Mouse (Mus musculus) heart, postnatal 0 days (tissue): Measurements from ENCODE around the gene Adamtsl1. TPM values are rescaled to one million over a fixed set of nuclear protein-coding genes. Genes with fewer than 3 reads are reported as not detected.

Experiments
- ATAC-seq: fragments of 200-750 bp; cut with Nextera tagmentation; 2 replicates; pipeline ENCODE4 v1.8.0; 2017; ENCODE audit warnings: low read depth, moderate number of reproducible peaks, moderate library complexity; ENCODE audit not compliant: insufficient read depth
- DNase-seq: peaks from one replicate; pipeline ENCODE4 v3.0.0-alpha.2; 2016; ENCODE audit warnings: low spot score
- H3K27ac ChIP-seq: fragments of 300-500 bp; sonication (generic); 2 replicates; pipeline ENCODE4 v1.5.1; 2014; ENCODE audit warnings: low read depth, mild to moderate bottlenecking
- H3K27me3 ChIP-seq: fragments of 300-500 bp; sonication (generic); 2 replicates; pipeline ENCODE4 v1.6.1; 2014; ENCODE audit warnings: low read length, mixed read lengths; ENCODE audit not compliant: control insufficient read depth, insufficient read depth
- H3K36me3 ChIP-seq: fragments of 300-500 bp; sonication (generic); replicated peaks from 2 replicates; pipeline ENCODE4 v1.6.1; 2014; ENCODE audit warnings: low read length, mixed read lengths; ENCODE audit not compliant: control insufficient read depth, insufficient read depth
- H3K4me1 ChIP-seq: fragments of 300-500 bp; sonication (generic); 2 replicates; pipeline ENCODE4 v1.6.1; 2014; ENCODE audit warnings: antibody characterized with exemption; ENCODE audit not compliant: control insufficient read depth, insufficient read depth
- H3K4me2 ChIP-seq: fragments of 300-500 bp; sonication (generic); 2 replicates; pipeline ENCODE4 v1.6.1; 2014; ENCODE audit warnings: low read depth, mild to moderate bottlenecking, low read length, moderate library complexity
- H3K4me3 ChIP-seq: fragments of 300-500 bp; sonication (generic); 2 replicates; pipeline ENCODE4 v1.5.1; 2014; ENCODE audit warnings: low read depth, low read length
- H3K9ac ChIP-seq: fragments of 300-500 bp; sonication (generic); replicated peaks from 2 replicates; pipeline ENCODE4 v1.6.1; 2014; ENCODE audit warnings: low read depth, low read length, mixed read lengths
- H3K9me3 ChIP-seq: fragments of 300-500 bp; sonication (generic); replicated peaks from 2 replicates; pipeline ENCODE4 v1.6.1; 2016; ENCODE audit warnings: low read length; ENCODE audit not compliant: control insufficient read depth
- CTCF ChIP-seq: IDR thresholded peaks from 2 replicates; pipeline ENCODE4 v1.5.1; 2016; ENCODE audit warnings: antibody characterized with exemption, control low read depth, low read depth
- EP300 ChIP-seq: IDR thresholded peaks from 2 replicates; pipeline ENCODE4 v1.6.1; 2016; ENCODE audit warnings: antibody characterized with exemption, low read depth
- WGBS: fragments of 180-500 bp; shearing (Covaris S2); extraction: QIAGEN DNeasy Blood & Tissue Kit; methylation state at CpG from one replicate; pipeline ENCODE4 v1.1.7; 2014; 5-methylcytosine and 5-hydroxymethylcytosine counted together
- polyA plus RNA-seq: library from polyadenylated mRNA; unstranded; fragments of >200 nt; fragmentation: Nextera tagmentation; extraction: Ambion mirVana; gene quantifications from 2 replicates; pipeline ENCODE4 v1.2.1, GENCODE M21; 2015
- total RNA-seq: library from RNA; depleted of rRNA; stranded (reverse); fragments of >200 nt; gene quantifications from 2 replicates; pipeline ENCODE4 v1.2.3, GENCODE M21; 2014; ENCODE audit warnings: low replicate concordance

Adamtsl1 gene
- total and polyA plus RNA-seq, 2 experiments from 2014 or later = 3.9 to 6.0 TPM

DNA sequence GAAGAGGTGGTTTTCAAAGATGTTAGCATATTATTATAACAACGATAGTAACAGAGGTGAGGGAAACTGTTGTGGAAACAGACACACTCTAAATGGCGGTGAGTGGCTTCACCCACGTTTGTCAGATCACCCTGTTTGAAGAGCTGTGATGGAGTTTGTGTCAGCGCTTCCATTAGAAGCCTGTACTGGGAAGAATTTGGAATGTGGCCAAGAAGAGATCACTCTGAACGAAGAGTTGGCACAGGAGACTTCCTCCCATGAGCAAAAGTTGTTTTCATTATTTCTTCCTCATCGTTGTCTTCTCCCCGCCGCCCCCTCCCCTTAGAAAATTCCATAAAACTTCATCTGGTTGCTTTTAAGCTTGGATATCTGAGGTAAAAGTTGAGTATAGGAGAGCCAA is 340.5 kb downstream of the Adamtsl1 start:
- ATAC-seq = no peak
- Histone ChIP-seq H3K9me3 (no peaks in the 10 kb centered on the region), H3K4me3 (no peak overlapping the region), H3K4me1 (no peaks in the 10 kb centered on the region), H3K27me3 (no peaks in the 10 kb centered on the region), H3K36me3 (no peaks in the 10 kb centered on the region), H3K9ac (no peak overlapping the region), H3K27ac (no peak overlapping the region), H3K4me2 (no peak overlapping the region)
- no peak for TF ChIP-seq EP300
- peak; percentile 38 for DNase-seq
- 22% methylated on average over 8 of the region's 8 CpGs for whole genome bisulfite sequencing

DNA sequence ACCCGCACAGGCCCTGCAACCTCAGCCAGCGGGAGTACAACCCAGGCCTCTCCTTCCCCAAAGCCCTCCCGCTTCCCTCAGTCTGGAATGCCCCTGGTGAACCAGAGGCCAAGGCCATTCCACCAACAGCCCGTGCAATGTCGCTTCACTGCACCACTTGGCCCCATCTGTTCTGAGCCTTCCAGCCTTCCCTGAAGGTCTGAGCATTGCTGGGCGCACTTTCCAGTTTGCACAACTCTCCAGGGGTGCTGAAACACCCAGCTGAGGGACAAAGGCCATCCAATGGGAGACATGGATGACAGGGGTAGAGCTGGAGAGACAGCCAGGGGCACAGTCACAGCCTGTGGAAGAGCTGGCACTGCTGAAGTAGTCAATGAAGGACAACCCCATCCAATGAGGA is 365.4 kb downstream of the Adamtsl1 start:
- no peak overlapping the region for H3K27ac ChIP-seq
- WGBS = 67% methylated on average over 6 of the region's 6 CpGs
- TF ChIP-seq EP300 = no peak
- no peak for TF ChIP-seq CTCF
- no peaks in the 10 kb centered on the region for H3K36me3 ChIP-seq
- ATAC-seq = no peak
- H3K9ac ChIP-seq = no peak overlapping the region
- no peak for DNase-seq
- no peaks in the 10 kb centered on the region for H3K27me3 ChIP-seq
- no peak overlapping the region for H3K4me3 ChIP-seq
- no peaks in the 10 kb centered on the region for H3K9me3 ChIP-seq
- no peak overlapping the region for H3K4me2 ChIP-seq
- H3K4me1 ChIP-seq = no peaks in the 10 kb centered on the region

DNA sequence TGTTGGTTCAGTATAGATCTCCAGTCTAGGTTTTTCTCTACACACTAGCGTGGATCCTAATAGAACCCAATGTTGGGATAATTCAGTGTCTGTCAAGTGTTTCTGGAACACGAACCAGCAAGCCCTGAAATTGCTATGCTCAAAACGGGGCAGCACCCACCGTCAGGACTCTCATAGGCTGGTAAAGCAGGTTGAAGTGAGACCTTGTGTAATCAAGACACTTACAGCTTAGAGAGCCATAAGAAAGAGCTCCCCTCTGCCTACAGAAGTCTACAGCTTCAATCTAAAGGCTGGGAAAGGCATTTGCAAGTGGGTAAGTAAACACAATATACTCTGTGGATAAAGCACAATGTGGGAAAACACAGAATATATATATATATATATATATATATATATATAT is 367.3 kb downstream of the Adamtsl1 start:
- no peak overlapping the region for H3K4me3 ChIP-seq
- H3K9ac ChIP-seq = no peak overlapping the region
- no peaks in the 10 kb centered on the region for H3K27me3 ChIP-seq
- no peaks in the 10 kb centered on the region for H3K4me1 ChIP-seq
- no peaks in the 10 kb centered on the region for H3K9me3 ChIP-seq
- 75% methylated on average over 4 of the region's 4 CpGs for WGBS
- DNase-seq (no peak), ATAC-seq (no peak)
- H3K27ac ChIP-seq = no peak overlapping the region
- no peaks in the 10 kb centered on the region for H3K36me3 ChIP-seq
- TF ChIP-seq CTCF (no peak), EP300 (no peak)
- no peak overlapping the region for H3K4me2 ChIP-seq

DNA sequence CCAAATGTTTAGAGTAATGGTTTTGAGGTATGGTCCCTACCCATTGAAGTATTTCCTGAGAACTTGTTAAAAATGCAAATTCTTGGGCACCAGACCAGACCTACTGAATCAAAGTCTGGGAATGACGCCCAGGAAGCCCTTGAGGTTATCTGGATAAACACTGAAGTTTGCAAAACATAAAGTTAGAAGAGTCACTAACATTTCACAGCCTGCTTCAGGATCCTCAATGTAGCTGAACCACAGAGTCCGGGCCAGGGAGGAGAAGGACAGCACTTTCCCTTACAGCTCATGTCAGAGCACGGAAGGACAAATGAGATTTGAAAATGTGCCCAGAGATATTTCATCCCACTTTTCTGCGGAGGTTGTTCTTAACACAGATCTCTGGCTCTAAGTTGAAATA is 370.1 kb downstream of the Adamtsl1 start:
- Histone ChIP-seq H3K9ac (no peak overlapping the region), H3K9me3 (no peaks in the 10 kb centered on the region), H3K4me3 (no peak overlapping the region), H3K4me1 (no peaks in the 10 kb centered on the region), H3K4me2 (no peak overlapping the region), H3K27ac (no peak overlapping the region), H3K27me3 (no peaks in the 10 kb centered on the region), H3K36me3 (no peaks in the 10 kb centered on the region)
- TF ChIP-seq CTCF (no peak), EP300 (no peak)
- ATAC-seq (no peak), DNase-seq (no peak)
- WGBS = 46% methylated on average over 4 of the region's 4 CpGs

DNA sequence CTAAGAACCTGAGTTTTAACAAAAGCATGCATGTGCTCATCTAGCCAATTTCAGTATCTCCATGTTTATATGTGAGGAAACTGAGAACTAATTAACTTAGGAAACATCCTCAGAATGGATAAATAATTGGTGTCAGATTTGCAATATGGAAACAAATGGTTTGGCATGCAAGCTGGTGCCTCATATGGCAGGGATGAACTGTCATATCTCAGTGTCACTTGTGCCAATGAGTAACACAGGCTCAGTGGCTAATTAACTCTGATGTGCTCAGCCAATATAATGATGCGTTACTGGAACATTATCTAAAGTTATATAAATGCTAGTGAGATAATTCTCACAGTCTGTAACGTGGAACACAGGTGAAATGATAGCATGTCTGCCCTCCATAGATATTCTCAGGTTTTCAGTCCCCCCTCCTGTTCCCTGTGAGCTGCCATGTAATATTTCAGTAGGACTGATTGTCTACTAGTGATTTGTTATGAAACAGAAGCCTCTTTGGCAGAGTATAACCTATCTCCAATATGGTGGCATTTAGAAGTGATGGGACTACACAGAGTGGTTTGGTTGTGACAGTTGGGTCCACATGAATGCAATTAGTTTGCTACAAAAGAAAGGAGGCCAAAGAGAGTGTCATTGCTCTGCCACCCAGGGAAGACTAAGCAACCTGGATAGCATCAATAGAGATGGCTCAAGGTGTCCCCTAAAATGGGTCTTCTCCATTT is 376.1 kb downstream of the Adamtsl1 start:
- no peak overlapping the region for H3K4me2 ChIP-seq
- DNase-seq (no peak), ATAC-seq (no peak)
- H3K36me3 ChIP-seq = no peaks in the 10 kb centered on the region
- no peak overlapping the region for H3K9ac ChIP-seq
- H3K27me3 ChIP-seq = no peaks in the 10 kb centered on the region
- H3K4me3 ChIP-seq = no peak overlapping the region
- WGBS = 59% methylated on average over 2 of the region's 2 CpGs
- H3K4me1 ChIP-seq = no peaks in the 10 kb centered on the region
- H3K27ac ChIP-seq = no peak overlapping the region
- no peak for TF ChIP-seq EP300
- no peak for TF ChIP-seq CTCF
- no peaks in the 10 kb centered on the region for H3K9me3 ChIP-seq

DNA sequence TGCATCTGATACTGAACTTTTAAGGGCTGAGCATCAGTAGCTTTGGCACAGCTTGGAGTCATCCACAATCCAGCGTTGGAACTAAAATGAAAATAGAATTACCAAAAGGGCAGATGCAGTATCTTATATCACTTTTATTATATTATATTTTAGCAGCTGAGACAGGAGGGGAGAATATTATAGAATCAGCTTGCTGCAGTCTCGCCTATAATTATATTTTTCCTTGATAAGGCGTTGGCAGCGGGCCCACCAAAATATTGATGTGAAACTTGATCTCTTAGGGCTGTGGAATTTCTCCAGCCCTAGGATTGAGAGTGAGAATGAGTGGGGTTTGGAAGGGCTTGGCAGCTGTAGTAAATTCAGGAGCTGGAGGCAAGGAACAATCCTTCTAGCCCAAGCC is 387.3 kb downstream of the Adamtsl1 start:
- Histone ChIP-seq H3K36me3 (no peaks in the 10 kb centered on the region), H3K4me3 (no peak overlapping the region), H3K4me2 (no peak overlapping the region), H3K27me3 (no peaks in the 10 kb centered on the region), H3K27ac (no peak overlapping the region), H3K4me1 (no peaks in the 10 kb centered on the region), H3K9me3 (no peaks in the 10 kb centered on the region), H3K9ac (no peak overlapping the region)
- TF ChIP-seq EP300 (no peak), CTCF (no peak)
- DNase-seq (no peak), ATAC-seq (no peak)
- WGBS = 49% methylated on average over 4 of the region's 4 CpGs
